Mouse (Mus musculus): Measurements from ENCODE around the gene Trim40. TPM values are rescaled to one million over a fixed set of nuclear protein-coding genes. Genes with fewer than 3 reads are reported as not detected.
A peak's percentile ranks its signal among the peaks of the same experiment; 100 is the strongest.
"Not testable (repeated sequence)": the region's sequence is repeated elsewhere in the genome, so short reads cannot be mapped to it uniquely, and the experiment has no call there.

The Trim40 gene
- polyA plus RNA-seq, 1 experiment from 2014 or later, result not detected

GRCm38 (mm10) chr17:36912031-36912430 is 22.1 kb upstream of the Trim40 start:
- no peak overlapping the region for H3K4me3 ChIP-seq
- H3K9me3 ChIP-seq (replicated peaks), result no peaks in the 10 kb centered on the region
- no peaks in the 10 kb centered on the region for H3K27me3 ChIP-seq
- no peak overlapping the region for H3K27ac ChIP-seq
- no peak overlapping the region for H3K9ac ChIP-seq
- H3K36me3 ChIP-seq (ENCODE audit: poor library complexity, severe bottlenecking), result no peaks in the 10 kb centered on the region
- H3K4me1 ChIP-seq, result no peaks in the 10 kb centered on the region
- H3K4me2 ChIP-seq, result no peak overlapping the region
- WGBS, result 83% methylated on average over 2 of the region's 2 CpGs
- ATAC-seq, result no peak

DNA sequence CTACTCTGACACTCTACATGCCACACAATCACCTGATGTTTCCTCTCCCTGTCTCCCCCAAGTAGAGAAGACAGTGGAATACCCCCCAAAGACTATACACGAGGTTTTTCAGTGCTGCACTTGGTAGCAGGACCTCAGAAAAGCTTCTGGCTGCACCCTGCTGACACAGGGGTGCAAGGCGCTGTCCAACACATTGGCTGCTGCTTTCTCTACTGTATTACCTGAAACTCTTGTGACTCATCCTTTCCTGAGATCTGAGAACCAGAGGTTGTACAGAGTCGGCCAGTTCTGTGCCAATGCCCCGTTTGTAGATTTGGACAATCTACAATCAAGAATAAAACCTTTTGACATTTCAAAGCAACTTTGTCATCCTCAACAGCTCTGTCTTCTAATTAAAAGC is 19.9 kb upstream of the Trim40 start:
- Histone ChIP-seq H3K36me3 (ENCODE audit: poor library complexity, severe bottlenecking) (no peaks in the 10 kb centered on the region), H3K27me3 (no peaks in the 10 kb centered on the region), H3K9me3 (replicated peaks) (no peaks in the 10 kb centered on the region), H3K4me2 (no peak overlapping the region), H3K27ac (no peak overlapping the region), H3K4me3 (no peak overlapping the region), H3K4me1 (no peaks in the 10 kb centered on the region), H3K9ac (no peak overlapping the region)
- WGBS, result 59% methylated on average over 4 of the region's 4 CpGs
- no peak for ATAC-seq

DNA sequence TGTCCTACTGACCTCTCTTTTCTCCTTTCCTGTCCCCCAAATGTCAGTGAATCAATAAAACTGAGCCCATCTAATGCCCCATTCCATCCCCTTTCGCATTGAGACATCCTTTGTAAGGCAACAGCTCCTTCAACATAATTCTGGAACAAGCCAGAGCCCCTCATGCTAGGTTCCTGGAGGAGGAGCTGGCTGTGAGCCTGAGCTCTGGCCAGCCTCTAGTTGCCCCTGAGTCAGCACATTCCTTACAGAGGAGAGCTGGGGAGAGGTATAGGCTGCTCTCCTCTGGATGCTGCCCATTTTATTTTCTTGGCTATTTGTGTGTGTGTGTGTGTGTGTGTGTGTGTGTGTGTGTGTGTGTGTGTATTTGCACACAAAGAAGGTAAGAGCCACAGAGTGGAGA is 18.3 kb upstream of the Trim40 start:
- Histone ChIP-seq H3K9ac (no peak overlapping the region), H3K4me3 (no peak overlapping the region), H3K4me1 (no peaks in the 10 kb centered on the region), H3K4me2 (no peak overlapping the region), H3K27me3 (no peaks in the 10 kb centered on the region), H3K36me3 (ENCODE audit: poor library complexity, severe bottlenecking) (no peaks in the 10 kb centered on the region), H3K27ac (no peak overlapping the region), H3K9me3 (replicated peaks) (no peaks in the 10 kb centered on the region)
- ATAC-seq, result no peak
- 41% methylated on average over 1 of the region's 1 CpGs for WGBS

- no peak overlapping the region for H3K9ac ChIP-seq
- no peak overlapping the region for H3K27ac ChIP-seq
- ATAC-seq, result no peak
Observed at GRCm38 (mm10) chr17:36903651-36904050, 13.7 kb upstream of the Trim40 start.

GRCm38 (mm10) chr17:36900691-36901090 is 10.8 kb upstream of the Trim40 start:
- Histone ChIP-seq H3K4me3 (no peak overlapping the region), H3K36me3 (ENCODE audit: poor library complexity, severe bottlenecking) (no peaks in the 10 kb centered on the region), H3K27ac (no peak overlapping the region), H3K27me3 (no peaks in the 10 kb centered on the region), H3K9ac (no peak overlapping the region), H3K4me1 (no peaks in the 10 kb centered on the region), H3K9me3 (replicated peaks) (no peaks in the 10 kb centered on the region), H3K4me2 (no peak overlapping the region)
- no peak for ATAC-seq
- 29% methylated on average over 1 of the region's 1 CpGs for WGBS

More at GRCm38 (mm10) chr17:36903651-36904050, 13.7 kb upstream of the Trim40 start:
- WGBS, result 75% methylated on average over 3 of the region's 3 CpGs
- Histone ChIP-seq H3K4me3 (no peak overlapping the region), H3K9me3 (replicated peaks) (no peaks in the 10 kb centered on the region), H3K27me3 (no peaks in the 10 kb centered on the region), H3K4me1 (no peaks in the 10 kb centered on the region), H3K4me2 (no peak overlapping the region), H3K36me3 (ENCODE audit: poor library complexity, severe bottlenecking) (no peaks in the 10 kb centered on the region)

GRCm38 (mm10) chr17:36900001-36900400 is 10.1 kb upstream of the Trim40 start:
- ATAC-seq, result no peak
- 83% methylated on average over 5 of the region's 5 CpGs for WGBS
- Histone ChIP-seq H3K36me3 (ENCODE audit: poor library complexity, severe bottlenecking) (no peaks in the 10 kb centered on the region), H3K27me3 (no peaks in the 10 kb centered on the region), H3K27ac (no peak overlapping the region), H3K4me2 (no peak overlapping the region), H3K4me1 (no peaks in the 10 kb centered on the region), H3K9me3 (replicated peaks) (no peaks in the 10 kb centered on the region), H3K4me3 (no peak overlapping the region), H3K9ac (no peak overlapping the region)

DNA sequence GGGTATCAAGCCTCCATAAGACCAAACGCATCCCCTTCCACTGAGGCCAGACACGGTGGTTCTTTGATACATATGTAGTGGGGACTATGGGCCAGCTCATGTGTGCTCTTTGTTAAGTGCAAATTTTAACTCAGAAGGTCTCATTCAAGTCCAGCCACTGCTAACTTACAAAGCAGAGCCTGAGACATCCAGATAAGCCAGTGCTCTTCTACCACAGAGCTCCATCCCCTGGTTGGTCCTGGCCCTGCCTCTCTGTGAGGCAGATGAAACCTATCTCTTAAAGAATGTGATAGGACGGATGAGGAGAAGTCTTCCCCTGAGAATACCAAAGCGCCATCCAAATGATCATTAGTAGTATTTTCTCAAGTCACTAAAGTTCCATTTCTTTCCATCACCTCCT is 9.5 kb upstream of the Trim40 start:
- Histone ChIP-seq H3K4me2 (no peak overlapping the region), H3K4me1 (no peaks in the 10 kb centered on the region), H3K27me3 (no peaks in the 10 kb centered on the region), H3K9me3 (replicated peaks) (no peaks in the 10 kb centered on the region), H3K27ac (no peak overlapping the region), H3K36me3 (ENCODE audit: poor library complexity, severe bottlenecking) (no peaks in the 10 kb centered on the region), H3K4me3 (no peak overlapping the region), H3K9ac (no peak overlapping the region)
- 87% methylated on average over 4 of the region's 4 CpGs for WGBS
- ATAC-seq, result no peak

DNA sequence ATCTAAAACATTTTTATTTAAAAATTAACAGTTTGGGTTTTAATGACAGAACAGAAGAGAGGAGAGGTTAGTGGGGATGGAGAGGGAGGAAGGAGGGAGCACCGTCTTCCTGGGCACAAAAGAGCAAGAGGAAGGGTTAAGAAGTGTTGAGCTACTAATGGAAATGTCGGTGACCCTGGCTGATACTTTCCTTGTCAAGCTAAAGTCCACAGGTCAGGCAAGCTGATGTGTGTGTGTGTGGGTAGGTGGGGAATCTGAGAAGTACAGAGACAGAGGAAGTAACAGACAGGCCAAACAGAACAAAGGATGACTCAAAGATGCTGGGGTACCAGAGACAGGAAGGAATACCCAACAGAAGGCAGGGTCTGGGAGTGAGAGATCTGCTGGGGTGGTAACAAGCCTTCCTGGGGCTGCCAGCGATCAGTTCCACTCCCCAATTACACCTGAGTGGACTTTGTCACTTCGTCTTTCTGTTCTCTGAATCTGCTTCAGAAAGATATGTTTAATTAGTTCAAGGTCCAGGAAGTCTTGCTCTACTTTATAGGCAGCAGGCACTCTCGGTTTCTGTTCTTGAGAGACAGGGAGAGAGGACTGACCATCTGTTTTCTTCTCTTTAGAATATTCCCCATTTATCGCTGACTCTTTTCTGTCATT is 7.8 kb upstream of the Trim40 start, which contains the start of gene Trim31:
Trim31 (plus strand) TSS at position 567 of the 654 bp plus-strand sequence.
- no peak within 1 kb of the TSS for H3K27ac ChIP-seq
- H3K27me3 ChIP-seq, result no peaks in the 10 kb centered on the region
- no peaks in the 10 kb centered on the region for H3K9me3 ChIP-seq (replicated peaks)
- 75% methylated on average over 6 of the region's 6 CpGs for WGBS
- no peak within 1 kb of the TSS for H3K4me2 ChIP-seq
- no peak within 1 kb of the TSS; the same call in 1 of the 2 replicates for H3K9ac ChIP-seq
- no peak for ATAC-seq
- no peak within 1 kb of the TSS for H3K4me3 ChIP-seq
- no peaks in the 10 kb centered on the region for H3K36me3 ChIP-seq (ENCODE audit: poor library complexity, severe bottlenecking)
- no peaks in the 10 kb centered on the region for H3K4me1 ChIP-seq

- ATAC-seq, result no peak
- Histone ChIP-seq H3K27ac (no peak overlapping the region), H3K36me3 (ENCODE audit: poor library complexity, severe bottlenecking) (no peaks in the 10 kb centered on the region), H3K27me3 (no peaks in the 10 kb centered on the region), H3K4me1 (no peaks in the 10 kb centered on the region), H3K4me3 (no peak overlapping the region), H3K9me3 (replicated peaks) (no peaks in the 10 kb centered on the region), H3K4me2 (no peak overlapping the region), H3K9ac (no peak overlapping the region)
Observed at GRCm38 (mm10) chr17:36897065-36897464, 7.1 kb upstream of the Trim40 start.

GRCm38 (mm10) chr17:36896583-36896982 is 6.7 kb upstream of the Trim40 start:
- Histone ChIP-seq H3K9ac (no peak overlapping the region), H3K9me3 (replicated peaks) (no peaks in the 10 kb centered on the region), H3K4me2 (no peak overlapping the region), H3K36me3 (ENCODE audit: poor library complexity, severe bottlenecking) (no peaks in the 10 kb centered on the region), H3K4me3 (no peak overlapping the region), H3K27me3 (no peaks in the 10 kb centered on the region), H3K4me1 (no peaks in the 10 kb centered on the region), H3K27ac (no peak overlapping the region)
- no peak for ATAC-seq
- WGBS, result 88% methylated on average over 1 of the region's 1 CpGs

DNA sequence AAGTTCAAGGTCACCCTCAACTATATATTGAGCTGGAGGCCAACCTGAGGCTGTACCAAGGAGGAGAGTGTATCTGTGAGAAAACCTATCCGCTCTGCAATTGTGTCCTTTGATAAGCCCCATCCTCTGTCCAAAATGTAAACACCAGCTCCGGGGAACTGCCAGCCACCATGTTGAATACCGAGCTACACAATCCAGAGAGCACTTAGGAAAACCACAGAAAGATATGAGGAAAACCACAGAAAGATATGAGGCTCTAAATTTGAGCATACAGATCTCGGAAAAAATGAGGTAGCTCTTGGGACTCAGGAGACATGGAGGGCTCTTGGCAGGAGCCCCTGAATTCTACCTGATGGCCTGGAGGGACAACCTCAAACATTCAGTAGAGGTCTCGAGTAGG is 3.5 kb upstream of the Trim40 start:
- no peak overlapping the region for H3K4me2 ChIP-seq
- 0 out of 2 replicates have a peak, but pooled peaks cover 6% of the 10 kb centered on the region for H3K27me3 ChIP-seq
- no peaks in the 10 kb centered on the region for H3K9me3 ChIP-seq (replicated peaks)
- no peak overlapping the region for H3K4me3 ChIP-seq
- no peak overlapping the region for H3K9ac ChIP-seq
- H3K4me1 ChIP-seq, result no peaks in the 10 kb centered on the region
- no peak for ATAC-seq
- H3K27ac ChIP-seq, result no peak overlapping the region
- WGBS, result 79% methylated on average over 5 of the region's 5 CpGs
- H3K36me3 ChIP-seq (ENCODE audit: poor library complexity, severe bottlenecking), result no peaks in the 10 kb centered on the region

DNA sequence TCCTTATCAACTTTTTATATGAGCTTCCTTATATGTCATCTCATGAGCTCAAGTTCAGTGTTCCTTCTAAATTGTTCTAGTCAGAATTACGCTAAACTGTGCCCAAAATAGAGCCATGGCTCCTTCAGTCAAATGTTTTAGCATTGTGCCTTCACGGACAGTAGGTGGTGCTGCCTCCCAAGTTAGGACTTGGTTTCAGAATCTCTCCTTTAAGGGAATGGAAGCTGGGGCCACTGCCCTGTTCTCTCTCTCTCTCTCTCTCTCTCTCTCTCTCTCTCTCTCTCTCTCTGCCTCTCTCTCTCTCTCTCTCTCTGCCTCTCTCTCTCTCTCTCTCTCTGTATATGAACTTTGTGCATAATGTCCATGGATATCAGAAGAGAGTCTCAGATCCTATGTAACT is 2.4 kb upstream of the Trim40 start:
- Histone ChIP-seq H3K27ac (no peak overlapping the region), H3K4me1 (no peaks in the 10 kb centered on the region), H3K9ac (no peak overlapping the region), H3K4me2 (no peak overlapping the region), H3K4me3 (no peak overlapping the region), H3K27me3 (0 out of 2 replicates have a peak, but pooled peaks cover 6% of the 10 kb centered on the region), H3K36me3 (ENCODE audit: poor library complexity, severe bottlenecking) (no peaks in the 10 kb centered on the region), H3K9me3 (replicated peaks) (no peaks in the 10 kb centered on the region)
- WGBS, result 21% methylated on average over 2 of the region's 2 CpGs
- peak; percentile 41; the same call in 1 of the 2 replicates for ATAC-seq

DNA sequence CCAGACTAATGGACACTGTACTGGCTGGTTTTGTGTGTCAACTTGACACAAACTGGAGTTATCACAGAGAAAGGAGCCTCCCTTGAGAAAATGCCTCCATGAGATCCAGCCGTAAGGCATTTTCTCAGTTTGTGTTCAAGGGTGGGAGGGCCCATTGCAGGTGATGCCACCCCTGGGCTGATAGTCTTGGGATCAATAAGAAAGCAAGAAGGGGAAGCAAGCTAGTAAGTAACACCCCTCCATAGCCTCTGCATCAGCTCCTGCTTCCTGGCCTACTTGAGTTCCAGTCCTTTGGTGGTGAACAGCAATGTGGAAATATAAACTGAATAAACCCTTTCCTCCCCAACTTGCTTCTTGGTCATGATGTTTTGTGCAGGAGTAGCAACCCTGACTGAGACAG is 1.6 kb upstream of the Trim40 start:
- H3K36me3 ChIP-seq (ENCODE audit: poor library complexity, severe bottlenecking); H3K27ac ChIP-seq; H3K9ac ChIP-seq; H3K4me2 ChIP-seq; H3K4me1 ChIP-seq; H3K27me3 ChIP-seq; H3K4me3 ChIP-seq; ATAC-seq; H3K9me3 ChIP-seq (replicated peaks): not testable (repeated sequence)
- 93% methylated on average over 1 of the region's 1 CpGs for WGBS

All from forebrain, embryonic 13.5 days (tissue).